Mouse (Mus musculus) stomach, postnatal 0 days (tissue): Measurements from ENCODE around the gene Rbm28.

Experiments
- CTCF ChIP-seq: IDR thresholded peaks from 2 replicates; pipeline ENCODE4 v1.5.1; 2016; ENCODE audit warnings: antibody characterized with exemption, low read depth, mild to moderate bottlenecking, moderate library complexity
- EP300 ChIP-seq: optimal IDR thresholded peaks from 2 replicates; pipeline ENCODE3; 2016; ENCODE audit warnings: antibody characterized with exemption

GRCm38 (mm10) chr6:29211806-29212492, 47.1 kb upstream of the Rbm28 start:
- TF ChIP-seq EP300 (no peak), CTCF (peak; percentile 39)
